Mouse (Mus musculus): ENCODE results near the gene Gm10139.
"Not testable (repeated sequence)": the region's sequence is repeated elsewhere in the genome, so short reads cannot be mapped to it uniquely, and the experiment has no call there.

Gene Gm10139

GRCm38 (mm10) chr13:65512378-65512777 is at the start of gene Gm10139:
Gene Gm10139, plus strand, starts transcription at chr13:65512678.
- DNase-seq, result not testable (repeated sequence)

GRCm38 (mm10) chr13:65557636-65558035 is 45.2 kb downstream of the Gm10139 start:
- DNase-seq, result not testable (repeated sequence)

Data from cerebellum, postnatal 14 days (tissue).